Mouse (Mus musculus) forebrain, embryonic 14.5 days (tissue): ENCODE results near the gene Il6. TPM values are rescaled to one million over a fixed set of nuclear protein-coding genes. Genes with fewer than 3 reads are reported as not detected.
"Not testable (repeated sequence)": the region's sequence is repeated elsewhere in the genome, so short reads cannot be mapped to it uniquely, and the experiment has no call there.

ENCODE experiments used
- ATAC-seq: fragments of 200-750 bp; cut with Nextera tagmentation; 2 replicates; pipeline ENCODE4 v1.8.0; 2017; ENCODE audit warnings: mild to moderate bottlenecking, moderate library complexity
- DNase-seq: peaks from one replicate; pipeline ENCODE4 v3.0.0-alpha.2; 2015; ENCODE audit warnings: low spot score
- H3K27ac ChIP-seq: fragments of 300-500 bp; sonication (generic); 2 replicates; pipeline ENCODE4 v1.5.1; 2014; ENCODE audit warnings: low read depth, mild to moderate bottlenecking, control low read depth, low read length, moderate library complexity
- H3K27me3 ChIP-seq: fragments of 300-500 bp; sonication (generic); replicated peaks from 2 replicates; pipeline ENCODE4 v1.6.1; 2014; ENCODE audit warnings: low read length, control low read depth, mixed read lengths; ENCODE audit not compliant: control insufficient read depth, insufficient read depth
- H3K36me3 ChIP-seq: fragments of 300-500 bp; sonication (generic); 2 replicates; pipeline ENCODE4 v1.6.1; 2014; ENCODE audit warnings: low read length, control low read depth; ENCODE audit not compliant: control insufficient read depth, insufficient read depth
- H3K4me1 ChIP-seq: fragments of 300-500 bp; sonication (generic); 2 replicates; pipeline ENCODE4 v1.6.1; 2014; ENCODE audit warnings: antibody characterized with exemption, low read length, control low read depth; ENCODE audit not compliant: control insufficient read depth, insufficient read depth
- H3K4me2 ChIP-seq: fragments of 300-500 bp; sonication (generic); 2 replicates; pipeline ENCODE4 v1.6.1; 2014; ENCODE audit warnings: mild to moderate bottlenecking, control low read depth, low read length
- H3K4me3 ChIP-seq: fragments of 300-500 bp; sonication (generic); 2 replicates; pipeline ENCODE4 v1.5.1; 2014; ENCODE audit warnings: low read depth, low read length, control low read depth
- H3K9ac ChIP-seq: fragments of 300-500 bp; sonication (generic); 2 replicates; pipeline ENCODE4 v1.6.1; 2014; ENCODE audit warnings: mild to moderate bottlenecking, low read length, control low read depth, moderate library complexity
- H3K9me3 ChIP-seq: fragments of 300-500 bp; sonication (generic); replicated peaks from 2 replicates; pipeline ENCODE4 v1.6.1; 2016; ENCODE audit warnings: low read length, control low read depth, mixed read lengths; ENCODE audit not compliant: control insufficient read depth
- WGBS: fragments of 180-500 bp; shearing (Covaris S2); extraction: QIAGEN DNeasy Blood & Tissue Kit; methylation state at CpG from one replicate; pipeline ENCODE4 v1.1.7; 2014; 5-methylcytosine and 5-hydroxymethylcytosine counted together
- polyA plus RNA-seq: library from polyadenylated mRNA; unstranded; fragments of >200 nt; fragmentation: Nextera tagmentation; extraction: Ambion mirVana; gene quantifications from 2 replicates; pipeline ENCODE4 v1.2.1, GENCODE M21; 2014

The Il6 gene
- polyA plus RNA-seq, 1 experiment from 2014 or later, result not detected

DNA sequence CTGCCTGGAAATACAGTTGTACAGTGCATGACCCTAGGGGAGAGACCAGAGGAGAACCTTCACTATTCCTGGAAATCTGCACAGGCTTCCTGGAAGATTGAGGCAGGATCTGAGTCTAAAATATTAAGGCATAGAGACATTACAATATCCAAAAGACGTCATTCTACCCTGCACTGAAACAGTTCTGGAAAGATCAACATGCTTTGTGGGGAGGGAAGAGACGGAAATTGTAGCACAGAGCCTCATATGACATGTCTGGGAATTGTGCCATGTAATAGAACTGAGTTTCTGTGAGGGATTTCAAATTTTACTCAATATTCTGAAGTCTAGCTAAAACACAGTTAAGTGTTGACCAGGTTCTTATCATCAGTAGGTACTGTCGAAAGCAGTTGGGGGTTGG, 12.0 kb upstream of the Il6 start:
- H3K4me3 ChIP-seq, result no peak overlapping the region
- H3K4me1 ChIP-seq, result no peaks in the 10 kb centered on the region
- H3K36me3 ChIP-seq, result no peaks in the 10 kb centered on the region
- H3K4me2 ChIP-seq, result no peak overlapping the region
- no peak overlapping the region for H3K27ac ChIP-seq
- ATAC-seq (no peak), DNase-seq (peak; percentile 12)
- H3K27me3 ChIP-seq, result no peaks in the 10 kb centered on the region
- WGBS, result 74% methylated on average over 3 of the region's 3 CpGs
- H3K9ac ChIP-seq, result no peak overlapping the region
- H3K9me3 ChIP-seq, result no peaks in the 10 kb centered on the region

DNA sequence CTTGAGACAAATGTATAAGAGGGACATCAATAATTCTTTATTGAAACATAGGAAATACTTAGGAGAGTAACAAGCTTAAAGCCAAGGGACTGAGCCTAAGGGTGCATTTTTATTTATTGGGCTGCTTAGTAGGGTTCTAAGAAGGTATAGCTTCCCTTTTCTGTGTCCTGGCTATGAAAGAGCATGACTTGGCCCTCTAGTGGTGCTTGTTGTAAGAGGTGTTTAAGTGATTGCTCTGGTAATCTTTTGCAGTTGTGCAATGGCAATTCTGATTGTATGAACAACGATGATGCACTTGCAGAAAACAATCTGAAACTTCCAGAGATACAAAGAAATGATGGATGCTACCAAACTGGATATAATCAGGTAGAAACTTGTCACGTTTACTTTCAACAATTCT, 1.7 kb downstream of the Il6 start:
- 68% methylated on average over 2 of the region's 2 CpGs for WGBS
- DNase-seq, result peak; percentile 39

GRCm38 (mm10) chr5:30035862-30036261, 22.9 kb downstream of the Il6 start:
- H3K27me3 ChIP-seq, H3K4me1 ChIP-seq, H3K9ac ChIP-seq, H3K9me3 ChIP-seq, H3K4me3 ChIP-seq, H3K27ac ChIP-seq, H3K36me3 ChIP-seq, ATAC-seq, H3K4me2 ChIP-seq, DNase-seq: not testable (repeated sequence)
- WGBS, result 83% methylated on average over 4 of the region's 4 CpGs

More for the DNA sequence above, 1.7 kb downstream of the Il6 start:
- no peaks in the 10 kb centered on the region for H3K36me3 ChIP-seq
- no peak for ATAC-seq
- H3K27me3 ChIP-seq, result no peaks in the 10 kb centered on the region
- no peaks in the 10 kb centered on the region for H3K4me1 ChIP-seq
- no peak overlapping the region for H3K9ac ChIP-seq
- H3K4me3 ChIP-seq, result no peak overlapping the region
- no peak overlapping the region for H3K27ac ChIP-seq
- no peaks in the 10 kb centered on the region for H3K9me3 ChIP-seq
- no peak overlapping the region for H3K4me2 ChIP-seq

GRCm38 (mm10) chr5:30037111-30037510, 24.2 kb downstream of the Il6 start:
- not testable (repeated sequence) for H3K27ac ChIP-seq, H3K27me3 ChIP-seq, H3K36me3 ChIP-seq, H3K4me1 ChIP-seq, H3K4me2 ChIP-seq, H3K9me3 ChIP-seq, H3K4me3 ChIP-seq, H3K9ac ChIP-seq, DNase-seq, ATAC-seq
- WGBS, result 100% methylated on average over 2 of the region's 2 CpGs

DNA sequence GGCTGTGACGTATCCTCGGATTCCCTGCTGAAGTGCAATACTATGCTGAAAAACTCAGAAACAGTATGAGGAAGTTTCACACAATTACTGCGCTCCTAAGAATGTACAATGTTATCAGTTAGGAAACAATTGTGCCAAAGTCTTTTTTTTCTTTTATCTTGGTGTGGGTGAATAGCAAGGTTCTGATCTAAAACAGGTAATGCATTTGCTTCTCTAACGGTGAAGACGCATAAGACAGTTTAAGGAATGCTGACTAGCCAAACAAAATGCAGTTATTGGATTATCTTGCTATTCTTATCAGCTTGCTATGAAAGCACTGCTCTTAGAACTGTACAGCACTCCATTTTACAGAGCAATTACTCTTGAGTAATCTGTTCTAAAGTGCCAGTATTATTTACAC, 26.4 kb downstream of the Il6 start:
- H3K9ac ChIP-seq, H3K4me3 ChIP-seq, H3K4me1 ChIP-seq, DNase-seq, H3K27ac ChIP-seq, ATAC-seq, H3K9me3 ChIP-seq, H3K4me2 ChIP-seq, H3K36me3 ChIP-seq, H3K27me3 ChIP-seq: not testable (repeated sequence)
- WGBS, result 92% methylated on average over 5 of the region's 5 CpGs

DNA sequence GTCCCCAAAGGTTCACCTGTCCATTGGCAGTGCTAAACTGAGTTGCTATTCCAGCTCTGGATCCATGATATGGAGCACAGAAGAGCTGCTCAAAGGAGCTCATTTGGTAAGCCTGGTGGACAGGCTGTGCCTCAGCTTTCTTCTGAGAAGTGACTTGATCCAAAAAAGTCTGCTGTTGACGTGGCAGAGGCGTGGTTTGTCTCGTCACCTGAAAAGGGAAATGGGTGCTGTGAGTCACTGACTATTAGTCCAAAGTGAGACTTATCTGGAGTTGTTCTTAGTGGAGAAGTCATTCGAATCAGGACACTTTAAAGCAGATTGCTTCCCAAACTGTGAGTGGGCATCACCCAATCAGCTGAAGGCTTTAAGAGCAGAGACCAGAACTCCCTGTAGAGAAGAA, 26.9 kb downstream of the Il6 start:
- H3K9ac ChIP-seq, H3K4me1 ChIP-seq, H3K36me3 ChIP-seq, ATAC-seq, H3K9me3 ChIP-seq, H3K4me3 ChIP-seq, H3K4me2 ChIP-seq, H3K27me3 ChIP-seq, DNase-seq, H3K27ac ChIP-seq: not testable (repeated sequence)
- WGBS, result 79% methylated on average over 4 of the region's 4 CpGs

DNA sequence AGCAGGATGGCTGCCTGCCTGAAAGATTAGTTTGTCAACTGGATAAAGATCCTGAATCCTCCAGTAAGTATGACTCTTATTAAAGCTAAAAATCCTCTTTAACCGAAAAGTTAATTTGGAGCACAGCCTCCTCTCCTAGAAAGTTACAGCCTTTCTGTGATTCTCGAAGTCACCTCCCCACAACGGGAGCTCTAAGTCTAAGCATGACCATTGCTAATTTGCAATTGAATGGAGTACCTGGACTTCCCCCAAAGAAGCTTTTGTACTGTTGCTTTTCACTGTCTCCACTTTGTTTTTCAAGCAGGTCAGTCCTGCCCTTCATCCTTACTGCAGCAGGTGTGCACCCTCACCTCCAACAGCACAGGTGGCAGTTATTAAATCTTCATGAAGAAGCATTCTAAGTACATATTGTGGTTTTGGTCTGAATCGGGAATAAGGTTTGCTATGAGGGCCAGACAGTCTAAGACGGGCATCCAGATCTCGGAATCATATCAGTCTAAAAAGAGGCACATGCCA, 45.4 kb downstream of the Il6 start:
- no peaks in the 10 kb centered on the region for H3K4me1 ChIP-seq
- DNase-seq (no peak), ATAC-seq (no peak)
- H3K36me3 ChIP-seq, result peaks cover 26% of the 10 kb centered on the region
- no peak overlapping the region for H3K4me3 ChIP-seq
- H3K9me3 ChIP-seq, result no peaks in the 10 kb centered on the region
- H3K27ac ChIP-seq, result no peak overlapping the region
- WGBS, result 44% methylated on average over 6 of the region's 6 CpGs
- no peak overlapping the region for H3K4me2 ChIP-seq
- H3K27me3 ChIP-seq, result no peaks in the 10 kb centered on the region
- H3K9ac ChIP-seq, result no peak overlapping the region

- not testable (repeated sequence) for H3K4me2 ChIP-seq, DNase-seq, ATAC-seq, H3K9me3 ChIP-seq, H3K27me3 ChIP-seq, H3K27ac ChIP-seq, H3K9ac ChIP-seq, H3K4me1 ChIP-seq, H3K4me3 ChIP-seq
- 52% methylated on average over 5 of the region's 5 CpGs for whole genome bisulfite sequencing
- H3K36me3 ChIP-seq, result peaks cover 35% of the 10 kb centered on the region
These were observed 46.7 kb downstream of the Il6 start for GRCm38 (mm10) chr5:30059607-30060006.

- H3K27me3 ChIP-seq, result no peaks in the 10 kb centered on the region
- H3K4me2 ChIP-seq, result no peak overlapping the region
- no peak for ATAC-seq
- H3K9me3 ChIP-seq, result no peaks in the 10 kb centered on the region
- H3K36me3 ChIP-seq, result peaks cover 50% of the 10 kb centered on the region
- H3K4me1 ChIP-seq, result peaks cover 4% of the 10 kb centered on the region; the same call in 1 of the 2 replicates
- H3K27ac ChIP-seq, result no peak overlapping the region
- 73% methylated on average over 6 of the region's 6 CpGs for WGBS
- DNase-seq, result no peak
- no peak overlapping the region for H3K4me3 ChIP-seq
- no peak overlapping the region for H3K9ac ChIP-seq
These were observed 54.8 kb downstream of the Il6 start for GRCm38 (mm10) chr5:30067726-30068125.
